Mouse (Mus musculus) MEL (cell line): ENCODE results near the gene Spock1. TPM values are rescaled to one million over a fixed set of nuclear protein-coding genes. Genes with fewer than 3 reads are reported as not detected.

Source experiments
- DNase-seq: peaks from one replicate; pipeline ENCODE4 v3.0.0; 2011; ENCODE audit warnings: low read depth, low spot score
- H3K27ac ChIP-seq: 2 replicates; pipeline ENCODE4 v1.5.1; 2012; ENCODE audit warnings: low read depth, mild to moderate bottlenecking, control low read depth, low read length, moderate library complexity; ENCODE audit not compliant: control insufficient read depth
- H3K27me3 ChIP-seq, 2 experiments: fragments of 150-350 bp in 1 of 2; sonication (generic) in 1 of 2; 2 replicates each; pipeline ENCODE4 v1.6.1; 2012; ENCODE audit warnings: low read length in 2 of 2, mild to moderate bottlenecking in 2 of 2, improper control_type of control experiment in 1 of 2, moderate library complexity in 1 of 2; ENCODE audit not compliant: insufficient read depth in 2 of 2, control insufficient read depth in 1 of 2
- H3K36me3 ChIP-seq, 2 experiments: 2 replicates each; pipeline ENCODE4 v1.6.1; 2012 to 2014; ENCODE audit warnings: low read length in 2 of 2, improper control_type of control experiment in 1 of 2, inconsistent platforms in 1 of 2, mild to moderate bottlenecking in 1 of 2; ENCODE audit not compliant: insufficient read depth in 2 of 2, control insufficient read depth in 1 of 2
- H3K4me1 ChIP-seq, 2 experiments: fragments of 150-350 bp in 1 of 2; sonication (generic) in 1 of 2; 2 replicates each; pipeline ENCODE4 v1.6.1; 2012; ENCODE audit warnings: low read length in 2 of 2, improper control_type of control experiment in 1 of 2, mild to moderate bottlenecking in 1 of 2; ENCODE audit not compliant: insufficient read depth in 2 of 2, control insufficient read depth in 1 of 2
- H3K4me3 ChIP-seq, 2 experiments: fragments of 150-350 bp in 1 of 2; sonication (generic) in 1 of 2; 2 replicates each; pipeline ENCODE4 v1.5.1; 2012; ENCODE audit warnings: low read depth in 2 of 2, low read length in 2 of 2, mild to moderate bottlenecking in 2 of 2, moderate library complexity in 2 of 2, control low read depth in 1 of 2, improper control_type of control experiment in 1 of 2; ENCODE audit not compliant: control insufficient read depth in 1 of 2, insufficient read depth in 1 of 2
- H3K79me2 ChIP-seq: 2 replicates; pipeline ENCODE4 v1.6.1; 2012; ENCODE audit warnings: mild to moderate bottlenecking, low read length, moderate library complexity; ENCODE audit not compliant: control insufficient read depth, poor library complexity, insufficient read depth
- H3K9ac ChIP-seq: 2 replicates; pipeline ENCODE4 v1.6.1; 2012; ENCODE audit warnings: low read depth, mild to moderate bottlenecking, control low read depth, low read length, moderate library complexity; ENCODE audit not compliant: control insufficient read depth, poor library complexity, severe bottlenecking
- H3K9me3 ChIP-seq: fragments of 150-350 bp; sonication (generic); replicated peaks from 2 replicates; pipeline ENCODE4 v1.6.1; 2012; ENCODE audit warnings: mild to moderate bottlenecking, low read length, improper control_type of control experiment, moderate library complexity; ENCODE audit not compliant: insufficient read depth
- BHLHE40 ChIP-seq: IDR thresholded peaks from 2 replicates; pipeline ENCODE4 v1.6.1; 2012; ENCODE audit warnings: low read depth, mild to moderate bottlenecking, inconsistent platforms, low read length, improper control_type of control experiment, borderline replicate concordance
- CHD2 ChIP-seq: IDR thresholded peaks from 2 replicates; pipeline ENCODE4 v1.6.1; 2011; ENCODE audit warnings: low read length, improper control_type of control experiment
- CTCF ChIP-seq, 3 experiments: IDR thresholded peaks in 2 of 3; conservative IDR thresholded peaks in 1 of 3; 2 replicates each; pipeline ENCODE4 v1.5.1; 2011 to 2012; ENCODE audit warnings: low read length in 3 of 3, low read depth in 2 of 3, mild to moderate bottlenecking in 2 of 3, improper control_type of control experiment in 1 of 3, inconsistent platforms in 1 of 3, mixed read lengths in 1 of 3, moderate library complexity in 1 of 3; ENCODE audit not compliant: control insufficient read depth in 1 of 3, insufficient read depth in 1 of 3, poor library complexity in 1 of 3, severe bottlenecking in 1 of 3
- E2F4 ChIP-seq: IDR thresholded peaks from 2 replicates; pipeline ENCODE4 v1.6.1; 2011; ENCODE audit warnings: low read depth, low read length, improper control_type of control experiment, borderline replicate concordance
- ELF1 ChIP-seq: IDR thresholded peaks from 2 replicates; pipeline ENCODE4 v1.6.1; 2014; ENCODE audit warnings: low read depth, mild to moderate bottlenecking, inconsistent platforms, low read length, improper control_type of control experiment, moderate library complexity
- EP300 ChIP-seq, 2 experiments: IDR thresholded peaks; 2 replicates each; pipeline ENCODE4 v1.6.1; 2011; ENCODE audit warnings: improper control_type of control experiment in 2 of 2, low read length in 2 of 2, low read depth in 1 of 2, mild to moderate bottlenecking in 1 of 2
- ETS1 ChIP-seq: IDR thresholded peaks from 2 replicates; pipeline ENCODE4 v1.6.1; 2012; ENCODE audit warnings: low read depth, mild to moderate bottlenecking, inconsistent platforms, low read length, improper control_type of control experiment, moderate library complexity
- GABPA ChIP-seq: IDR thresholded peaks from 2 replicates; pipeline ENCODE4 v1.6.1; 2012; ENCODE audit warnings: low read depth, mild to moderate bottlenecking, inconsistent platforms, low read length, improper control_type of control experiment, moderate library complexity
- JUND ChIP-seq: IDR thresholded peaks from 2 replicates; pipeline ENCODE4 v1.6.1; 2011; ENCODE audit warnings: low read depth, mild to moderate bottlenecking, improper control_type of control experiment, low read length
- KAT2A ChIP-seq: conservative IDR thresholded peaks from 2 replicates; pipeline ENCODE4 v1.6.1; 2012; ENCODE audit warnings: low read depth, low read length, improper control_type of control experiment, inconsistent platforms
- MAX ChIP-seq: IDR thresholded peaks from 2 replicates; pipeline ENCODE4 v1.6.1; 2011; ENCODE audit warnings: low read length, improper control_type of control experiment
- MAZ ChIP-seq: IDR thresholded peaks from 2 replicates; pipeline ENCODE4 v1.6.1; 2012; ENCODE audit warnings: low read depth, mild to moderate bottlenecking, inconsistent platforms, low read length, improper control_type of control experiment
- MYB ChIP-seq: IDR thresholded peaks from 2 replicates; pipeline ENCODE4 v1.6.1; 2011; ENCODE audit warnings: mild to moderate bottlenecking, low read depth, low read length, improper control_type of control experiment
- NELFE ChIP-seq: IDR thresholded peaks from 2 replicates; pipeline ENCODE4 v1.6.1; 2011; ENCODE audit warnings: low read depth, low read length, improper control_type of control experiment
- POLR2A ChIP-seq, 2 experiments: IDR thresholded peaks; 2 replicates each; pipeline ENCODE4 v1.6.1; 2011 to 2012; ENCODE audit warnings: low read length in 2 of 2, mild to moderate bottlenecking in 2 of 2, control low read depth in 1 of 2, improper control_type of control experiment in 1 of 2, low read depth in 1 of 2, moderate library complexity in 1 of 2; ENCODE audit not compliant: control insufficient read depth in 1 of 2, insufficient read depth in 1 of 2, poor library complexity in 1 of 2
- RCOR1 ChIP-seq: IDR thresholded peaks from 2 replicates; pipeline ENCODE4 v1.6.1; 2012; ENCODE audit warnings: low read depth, mild to moderate bottlenecking, inconsistent platforms, low read length, improper control_type of control experiment
- SIN3A ChIP-seq: IDR thresholded peaks from 2 replicates; pipeline ENCODE4 v1.6.1; 2012; ENCODE audit warnings: low read length, improper control_type of control experiment, inconsistent platforms
- SMC3 ChIP-seq: IDR thresholded peaks from 2 replicates; pipeline ENCODE4 v1.6.1; 2011; ENCODE audit warnings: low read depth, low read length, improper control_type of control experiment
- TAL1 ChIP-seq: IDR thresholded peaks from 2 replicates; pipeline ENCODE4 v1.6.1; 2012; ENCODE audit warnings: mild to moderate bottlenecking, inconsistent platforms, low read length, moderate library complexity, mixed read lengths
- TBP ChIP-seq: IDR thresholded peaks from 2 replicates; pipeline ENCODE4 v1.8.0; 2011; ENCODE audit warnings: low read depth, low read length, improper control_type of control experiment
- UBTF ChIP-seq: IDR thresholded peaks from 2 replicates; pipeline ENCODE4 v1.6.1; 2012; ENCODE audit warnings: low read depth, mild to moderate bottlenecking, inconsistent platforms, low read length, improper control_type of control experiment, moderate library complexity, borderline replicate concordance; ENCODE audit not compliant: insufficient read depth
- USF1 ChIP-seq: IDR thresholded peaks from 2 replicates; pipeline ENCODE4 v1.6.1; 2014; ENCODE audit warnings: low read depth, mild to moderate bottlenecking, inconsistent platforms, low read length, improper control_type of control experiment, moderate library complexity
- ZC3H11A ChIP-seq: IDR thresholded peaks from 2 replicates; pipeline ENCODE4 v1.6.1; 2012; ENCODE audit warnings: low read depth, mild to moderate bottlenecking, inconsistent platforms, low read length, improper control_type of control experiment
- ZMIZ1 ChIP-seq: IDR thresholded peaks from 2 replicates; pipeline ENCODE4 v1.6.1; 2012; ENCODE audit warnings: low read depth, mild to moderate bottlenecking, inconsistent platforms, low read length, improper control_type of control experiment, moderate library complexity
- polyA plus RNA-seq, 2 experiments: library from polyadenylated mRNA; stranded (reverse) in 1 of 2; unstranded in 1 of 2; fragments of >175 nt in 1 of 2; fragments of >200 nt in 1 of 2; gene quantifications; 2 replicates each; pipeline versions ENCODE4 v1.2.1 to v1.2.4; 2012; ENCODE audit warnings: low replicate concordance in 2 of 2, low read depth in 1 of 2; ENCODE audit not compliant: insufficient read length in 2 of 2, insufficient read depth in 1 of 2, missing spikeins in 1 of 2
- total RNA-seq: library from RNA; depleted of rRNA; stranded (reverse); fragments of 300-350 nt; gene quantifications from 2 replicates; pipeline ENCODE4 v1.2.3, GENCODE M21; 2012

The Spock1 gene
- total and polyA plus RNA-seq, 3 experiments = not detected

GRCm38 (mm10) chr13:57685201-57685600, 222.9 kb downstream of the Spock1 start:
- no peak for TF ChIP-seq E2F4
- no peak for TF ChIP-seq USF1
- TF ChIP-seq TAL1 = no peak
- TF ChIP-seq ELF1 = no peak
- no peak for TF ChIP-seq ZMIZ1
- TF ChIP-seq KAT2A = no peak
- TF ChIP-seq TBP = no peak
- no peak for TF ChIP-seq NELFE
- TF ChIP-seq UBTF = no peak
- TF ChIP-seq BHLHE40 = no peak
- TF ChIP-seq SIN3A = no peak
- no peak for TF ChIP-seq RCOR1
- TF ChIP-seq, all 39 proteins: peak for 0
- no peaks in the 10 kb centered on the region for H3K9me3 ChIP-seq
- H3K4me3 ChIP-seq = no peak overlapping the region

GRCm38 (mm10) chr13:57679591-57679990, 228.5 kb downstream of the Spock1 start:
- no peaks in the 10 kb centered on the region for H3K9me3 ChIP-seq
- DNase-seq = no peak
- TF ChIP-seq MAZ (no peak), MYB (no peak), ZC3H11A (no peak), GABPA (no peak), CHD2 (no peak), SIN3A (no peak), ETS1 (no peak), JUND (no peak), EP300 (IDR thresholded peaks at IDR 0.05; ENCODE audit: low read depth in 1 of 2, low read length in 2 of 2) (no peak), SMC3 (no peak), USF1 (no peak), MAX (no peak), CTCF (IDR thresholded peaks at IDR 0.05 in 2 of 3, conservative IDR thresholded peaks at IDR 0.05 in 1 of 3; ENCODE audit: control insufficient read depth in 1 of 3, insufficient read depth in 1 of 3, low read depth in 2 of 3, low read length in 3 of 3, poor library complexity in 1 of 3, severe bottlenecking in 1 of 3) (no peak), POLR2A (IDR thresholded peaks at IDR 0.05; ENCODE audit: control insufficient read depth in 1 of 2, insufficient read depth in 1 of 2, low read depth in 1 of 2, low read length in 2 of 2, poor library complexity in 1 of 2) (no peak), TAL1 (no peak), RCOR1 (no peak)
- TF ChIP-seq, all 39 proteins: peak for 0
- Histone ChIP-seq H3K79me2 (no peaks in the 10 kb centered on the region), H3K9ac (no peak overlapping the region), H3K36me3 (no peaks in the 10 kb centered on the region), H3K27me3 (no peaks in the 10 kb centered on the region), H3K27ac (no peak overlapping the region), H3K4me1 (no peaks in the 10 kb centered on the region), H3K4me3 (no peak overlapping the region)

More at GRCm38 (mm10) chr13:57685201-57685600, 222.9 kb downstream of the Spock1 start:
- Histone ChIP-seq H3K36me3 (no peaks in the 10 kb centered on the region), H3K79me2 (no peaks in the 10 kb centered on the region), H3K27me3 (no peaks in the 10 kb centered on the region), H3K9ac (no peak overlapping the region), H3K27ac (no peak overlapping the region), H3K4me1 (no peaks in the 10 kb centered on the region)
- DNase-seq = no peak
